Mouse (Mus musculus): ENCODE measurements around the gene Tcl1b3.
"Not testable (repeated sequence)": the region's sequence is repeated elsewhere in the genome, so short reads cannot be mapped to it uniquely, and the experiment has no call there.

DNA sequence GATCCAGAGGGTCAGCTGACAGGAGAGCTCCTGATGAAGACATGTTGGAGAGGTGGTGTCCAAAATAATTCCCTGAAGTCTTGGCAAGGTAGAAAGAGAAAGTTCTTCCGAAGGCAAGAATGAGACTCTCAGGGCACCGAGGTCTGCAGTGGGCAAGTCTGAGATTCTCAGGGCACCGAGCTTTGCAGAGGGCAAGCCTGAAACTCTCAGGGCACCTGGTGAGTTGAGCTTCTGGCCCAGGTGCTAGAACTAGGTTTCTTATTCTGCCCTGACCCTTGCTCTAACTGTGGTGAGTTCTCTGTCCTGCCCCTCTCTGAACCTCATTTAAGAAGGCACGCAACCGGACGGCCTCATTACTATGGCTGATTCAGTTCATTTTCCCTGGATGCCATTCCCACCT is at the start of gene Tcl1b3:
- not testable (repeated sequence) for TF ChIP-seq GATA1 (IDR thresholded peaks at IDR 0.05; ENCODE audit: borderline replicate concordance, low read length); FLI1 (IDR thresholded peaks at IDR 0.05; ENCODE audit: low read length)

Measured in megakaryocyte, embryonic 14.5 days (primary cell).